Mouse (Mus musculus): Measurements from ENCODE around the gene Fosl1.
"Not testable (repeated sequence)": the region's sequence is repeated elsewhere in the genome, so short reads cannot be mapped to it uniquely, and the experiment has no call there.

The Fosl1 gene

DNA sequence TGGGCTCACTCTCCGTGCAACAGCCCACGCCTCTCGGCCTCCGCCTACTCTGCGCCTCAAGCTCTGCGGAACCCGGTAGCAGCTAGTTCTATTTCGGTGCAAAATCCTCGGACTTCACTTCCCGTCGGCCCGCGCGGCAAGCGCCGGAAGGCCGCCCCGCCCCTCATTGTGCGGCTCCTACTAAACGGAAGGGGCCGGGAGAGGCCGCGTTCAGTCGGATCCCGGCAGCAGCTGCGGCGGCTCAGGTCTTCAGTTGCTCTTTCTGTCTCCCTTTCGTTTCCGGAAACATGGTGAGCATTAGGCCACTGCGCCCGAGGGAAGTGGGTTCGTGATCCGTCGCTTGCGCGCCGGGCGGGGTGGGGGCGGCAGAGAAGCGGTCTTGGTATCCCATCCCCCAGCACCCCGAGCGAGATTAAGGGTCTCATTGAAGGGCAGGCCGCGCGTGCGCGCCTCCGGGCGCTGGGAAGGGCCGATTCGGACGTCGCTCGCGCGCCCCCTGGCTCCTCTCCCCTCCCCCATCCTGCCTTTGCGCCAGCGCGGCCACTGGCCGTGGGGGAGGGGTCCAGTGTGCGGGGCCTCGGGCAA, 43.1 kb downstream of the Fosl1 start, which contains the start of gene Cfl1:
Cfl1 (plus strand) TSS at position 143 of the 585 bp plus-strand sequence.
- H3K27me3 ChIP-seq (ENCODE audit: control insufficient read depth, insufficient read depth, low read length, poor library complexity, severe bottlenecking): no peaks in the 10 kb centered on the region
- DNase-seq (ENCODE audit: low read depth, low spot score): peak; percentile 96
- H3K36me3 ChIP-seq (ENCODE audit: control insufficient read depth, insufficient read depth, low read length, poor library complexity, severe bottlenecking): peaks cover 14% of the 10 kb centered on the region

DNA sequence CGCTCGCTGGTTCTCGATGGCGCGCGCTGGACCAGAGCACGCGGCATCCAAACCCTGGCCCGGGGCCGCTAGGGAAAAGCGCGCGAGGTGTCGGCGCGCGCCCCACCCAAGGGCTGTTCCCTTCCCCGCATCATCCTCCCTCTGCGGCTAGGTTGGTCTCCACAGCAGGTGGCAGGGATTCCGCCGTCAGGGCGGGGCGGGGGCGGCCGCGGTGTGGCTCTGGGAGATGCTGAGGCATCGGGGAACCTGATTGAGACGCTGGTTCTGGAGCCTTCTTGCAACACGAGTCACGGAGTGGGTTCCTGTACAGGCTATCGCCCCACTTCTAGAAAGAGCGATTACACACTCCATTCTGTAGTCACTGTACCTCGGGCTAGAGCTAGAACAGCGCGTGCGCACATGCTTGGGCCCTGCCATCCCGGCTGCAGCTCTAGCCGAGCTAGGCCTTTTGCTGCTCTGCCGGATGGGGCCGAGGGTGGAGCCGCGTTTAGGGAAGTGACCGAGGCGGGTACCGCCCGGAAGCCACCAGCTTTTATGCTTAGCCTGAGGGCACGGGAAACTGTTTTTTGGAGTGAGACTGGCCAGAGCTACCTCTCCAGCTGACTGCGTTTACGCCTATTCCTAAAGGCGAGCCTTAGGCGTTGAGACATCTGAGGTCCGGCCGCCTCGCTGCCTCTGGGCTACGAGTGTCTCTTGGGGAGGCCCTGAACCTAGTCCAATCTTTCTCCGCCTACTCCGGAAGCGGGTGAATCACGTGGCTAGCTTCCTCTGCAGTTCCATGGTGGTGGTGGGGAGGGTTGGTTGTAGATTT, 43.8 kb downstream of the Fosl1 start:
- Histone ChIP-seq H3K27me3 (ENCODE audit: control insufficient read depth, insufficient read depth, low read length, poor library complexity, severe bottlenecking) (no peaks in the 10 kb centered on the region), H3K36me3 (ENCODE audit: control insufficient read depth, insufficient read depth, low read length, poor library complexity, severe bottlenecking) (peaks cover 14% of the 10 kb centered on the region)
- DNase-seq (ENCODE audit: low read depth, low spot score): peak; percentile 91

DNA sequence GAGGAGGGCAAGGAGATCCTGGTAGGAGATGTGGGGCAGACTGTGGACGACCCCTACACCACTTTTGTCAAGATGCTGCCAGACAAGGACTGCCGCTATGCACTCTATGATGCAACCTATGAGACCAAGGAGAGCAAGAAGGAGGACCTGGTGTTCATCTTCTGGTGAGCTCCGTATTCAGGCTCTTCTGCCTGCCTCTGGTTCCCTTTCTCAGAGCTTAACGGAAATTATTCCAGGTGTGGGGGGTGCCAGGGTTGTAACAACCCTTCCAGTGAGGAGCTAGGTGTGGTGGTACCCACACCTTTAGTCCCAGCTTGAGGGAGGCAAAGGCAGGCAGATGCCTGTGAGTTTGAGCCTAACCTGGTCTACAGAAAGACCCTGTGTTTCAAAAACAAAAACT, 45.3 kb downstream of the Fosl1 start:
- H3K27me3 ChIP-seq (ENCODE audit: control insufficient read depth, insufficient read depth, low read length, poor library complexity, severe bottlenecking): no peaks in the 10 kb centered on the region
- no peak for DNase-seq (ENCODE audit: low read depth, low spot score)
- H3K36me3 ChIP-seq (ENCODE audit: control insufficient read depth, insufficient read depth, low read length, poor library complexity, severe bottlenecking): peaks cover 19% of the 10 kb centered on the region

DNA sequence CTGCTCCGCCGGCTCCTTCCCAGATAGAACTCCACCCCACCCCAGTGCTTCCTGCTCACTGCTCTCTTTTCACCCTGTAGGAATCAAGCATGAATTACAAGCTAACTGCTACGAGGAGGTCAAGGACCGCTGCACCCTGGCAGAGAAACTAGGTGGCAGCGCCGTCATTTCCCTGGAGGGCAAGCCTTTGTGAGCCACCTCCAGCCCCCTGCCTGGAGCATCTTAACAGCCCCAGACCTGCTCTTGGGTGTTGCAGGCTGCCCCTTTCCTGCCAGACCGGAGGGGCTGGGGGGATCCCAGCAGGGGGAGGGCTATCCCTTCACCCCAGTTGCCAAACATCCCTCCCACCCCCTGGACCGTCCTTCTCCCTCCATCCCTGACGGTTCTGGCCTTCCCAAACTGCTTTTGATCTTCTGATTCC, 46.0 kb downstream of the Fosl1 start:
- H3K36me3 ChIP-seq (ENCODE audit: control insufficient read depth, insufficient read depth, low read length, poor library complexity, severe bottlenecking): peaks cover 20% of the 10 kb centered on the region
- H3K27me3 ChIP-seq (ENCODE audit: control insufficient read depth, insufficient read depth, low read length, poor library complexity, severe bottlenecking): not testable (repeated sequence)
- DNase-seq (ENCODE audit: low read depth, low spot score): peak; percentile 65

DNA sequence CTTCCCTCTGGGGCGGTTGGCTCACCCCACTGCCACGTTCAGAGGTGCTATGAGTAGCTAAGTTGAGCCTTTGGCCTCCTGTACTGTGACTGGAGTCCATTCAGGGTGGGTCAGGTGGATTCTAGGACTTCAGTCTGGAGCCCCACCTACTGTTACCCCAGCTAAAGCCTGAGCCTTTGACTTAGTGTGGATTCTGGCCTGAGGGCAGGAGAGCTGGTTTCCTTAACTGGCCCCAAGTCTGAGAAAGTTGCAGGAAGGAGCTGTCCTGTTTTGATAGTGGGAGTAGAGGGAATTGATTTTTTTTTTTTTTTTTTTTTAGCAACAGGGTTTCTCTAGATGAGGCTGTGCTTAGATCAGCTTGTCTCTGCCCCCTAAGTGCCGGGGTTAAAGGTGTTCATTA, 47.0 kb downstream of the Fosl1 start:
- no peak for DNase-seq (ENCODE audit: low read depth, low spot score)
- no peaks in the 10 kb centered on the region for H3K27me3 ChIP-seq (ENCODE audit: control insufficient read depth, insufficient read depth, low read length, poor library complexity, severe bottlenecking)
- peaks cover 20% of the 10 kb centered on the region for H3K36me3 ChIP-seq (ENCODE audit: control insufficient read depth, insufficient read depth, low read length, poor library complexity, severe bottlenecking)

DNA sequence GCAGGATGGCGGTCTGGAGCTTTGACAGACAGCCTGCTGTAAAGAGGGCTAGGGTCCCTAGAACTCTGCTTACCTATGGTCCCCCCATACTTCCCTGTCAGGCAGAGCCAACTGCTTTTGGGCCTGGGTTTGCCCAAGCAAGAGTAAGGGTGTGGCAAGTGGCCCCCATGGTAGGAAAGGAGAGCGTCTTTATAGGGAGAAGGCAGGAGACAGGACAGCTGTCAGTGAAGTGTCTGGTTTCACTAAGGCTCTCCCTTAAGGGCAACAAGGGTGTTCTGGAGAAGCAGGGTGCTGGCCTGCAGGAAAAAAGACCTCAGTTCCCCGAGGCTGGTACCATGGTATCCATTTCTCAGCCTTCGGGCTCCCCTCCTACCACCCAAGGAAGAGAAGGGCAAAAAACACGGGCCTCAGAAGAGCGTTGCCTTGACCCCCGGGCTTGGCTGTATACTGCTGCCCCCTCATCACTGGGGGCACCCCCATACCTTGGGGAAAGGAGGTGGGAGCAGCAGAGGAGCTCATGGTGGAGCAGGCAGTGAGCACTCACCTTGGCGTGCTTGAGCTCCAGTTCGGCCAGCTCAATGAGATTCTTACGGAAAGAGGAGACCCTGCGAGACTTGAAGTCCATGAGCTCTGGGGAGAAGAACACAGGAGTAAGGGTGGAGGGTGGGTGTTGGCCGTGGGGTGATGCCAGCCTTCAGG, 48.2 kb downstream of the Fosl1 start:
- DNase-seq (ENCODE audit: low read depth, low spot score): no peak
- H3K27me3 ChIP-seq (ENCODE audit: control insufficient read depth, insufficient read depth, low read length, poor library complexity, severe bottlenecking): no peaks in the 10 kb centered on the region
- peaks cover 20% of the 10 kb centered on the region for H3K36me3 ChIP-seq (ENCODE audit: control insufficient read depth, insufficient read depth, low read length, poor library complexity, severe bottlenecking)

DNA sequence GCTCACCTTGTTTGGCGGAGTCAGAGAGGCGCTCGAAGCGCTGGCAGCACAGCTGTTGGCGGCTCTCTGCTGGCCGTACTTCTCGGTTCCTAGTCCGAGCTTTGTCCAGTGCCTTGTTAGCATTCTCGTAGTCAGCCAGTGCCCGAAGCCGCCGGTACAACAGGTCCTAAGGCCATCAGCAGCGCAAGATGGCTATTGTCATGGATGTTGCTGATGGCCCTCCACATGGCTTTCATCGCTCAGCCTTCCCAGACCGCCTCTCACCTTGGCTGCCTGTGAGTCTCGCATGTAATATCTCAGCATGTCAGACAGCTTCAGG, 48.7 kb downstream of the Fosl1 start:
- no peak for DNase-seq (ENCODE audit: low read depth, low spot score)
- Histone ChIP-seq H3K27me3 (ENCODE audit: control insufficient read depth, insufficient read depth, low read length, poor library complexity, severe bottlenecking) (no peaks in the 10 kb centered on the region), H3K36me3 (ENCODE audit: control insufficient read depth, insufficient read depth, low read length, poor library complexity, severe bottlenecking) (peaks cover 20% of the 10 kb centered on the region)

DNA sequence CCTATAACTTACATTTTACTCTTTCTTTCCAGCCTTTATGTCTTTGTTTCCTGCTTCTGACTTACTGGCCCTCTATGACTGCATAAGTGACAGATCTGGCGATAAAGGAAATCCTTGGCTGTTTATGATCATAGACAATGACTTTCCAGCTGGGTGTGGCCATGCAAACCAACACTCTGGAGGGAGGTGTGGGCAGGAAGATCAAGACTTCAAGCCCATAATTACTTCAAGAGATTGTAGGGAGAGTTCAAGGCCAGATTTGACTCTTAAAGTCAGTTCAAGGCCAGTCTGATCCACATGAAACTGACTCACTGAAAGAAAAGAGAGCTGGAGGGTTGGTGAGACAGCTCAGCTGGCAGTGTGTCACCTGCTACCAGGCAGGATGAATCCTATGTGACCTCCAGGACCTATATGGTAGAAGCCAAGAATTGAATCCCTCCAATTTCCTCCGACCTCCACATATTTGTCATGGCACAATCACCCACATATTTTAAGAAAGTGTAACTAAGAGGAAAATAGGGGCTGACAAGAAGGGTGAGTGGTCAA, 53.1 kb downstream of the Fosl1 start:
- no peak for DNase-seq (ENCODE audit: low read depth, low spot score)

DNA sequence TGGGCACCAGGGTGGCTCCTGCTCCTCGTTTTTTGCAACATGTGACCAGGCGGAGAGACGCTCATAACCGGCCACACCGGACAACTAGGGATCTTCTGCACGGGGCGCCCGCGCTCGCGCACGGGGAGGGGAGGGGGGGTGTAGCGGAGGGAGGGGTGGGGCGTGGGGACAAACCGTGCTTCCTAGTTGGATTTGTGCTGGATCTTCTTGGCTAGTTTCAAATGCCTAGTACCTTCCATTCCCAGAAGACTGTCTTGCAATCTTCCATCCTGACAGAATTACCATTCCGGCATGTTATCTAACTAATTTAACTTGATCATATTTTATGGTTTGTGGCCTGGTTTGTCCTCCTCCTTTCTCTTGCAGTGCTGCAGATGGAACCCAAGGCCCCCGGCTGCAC, 56.3 kb downstream of the Fosl1 start, which contains the start of gene 1700020D05Rik:
1700020D05Rik (minus strand) TSS at position 101 of the 400 bp plus-strand sequence.
- no peaks in the 10 kb centered on the region; the same call in 1 of the 2 replicates for H3K36me3 ChIP-seq (ENCODE audit: control insufficient read depth, insufficient read depth, low read length, poor library complexity, severe bottlenecking)
- no peak for DNase-seq (ENCODE audit: low read depth, low spot score)
- H3K27me3 ChIP-seq (ENCODE audit: control insufficient read depth, insufficient read depth, low read length, poor library complexity, severe bottlenecking): no peaks in the 10 kb centered on the region

More for the DNA sequence above, 53.1 kb downstream of the Fosl1 start:
- H3K36me3 ChIP-seq (ENCODE audit: control insufficient read depth, insufficient read depth, low read length, poor library complexity, severe bottlenecking): peaks cover 6% of the 10 kb centered on the region
- no peaks in the 10 kb centered on the region for H3K27me3 ChIP-seq (ENCODE audit: control insufficient read depth, insufficient read depth, low read length, poor library complexity, severe bottlenecking)
